Mouse (Mus musculus): ENCODE measurements around the gene Gfpt1.

The Gfpt1 gene

DNA sequence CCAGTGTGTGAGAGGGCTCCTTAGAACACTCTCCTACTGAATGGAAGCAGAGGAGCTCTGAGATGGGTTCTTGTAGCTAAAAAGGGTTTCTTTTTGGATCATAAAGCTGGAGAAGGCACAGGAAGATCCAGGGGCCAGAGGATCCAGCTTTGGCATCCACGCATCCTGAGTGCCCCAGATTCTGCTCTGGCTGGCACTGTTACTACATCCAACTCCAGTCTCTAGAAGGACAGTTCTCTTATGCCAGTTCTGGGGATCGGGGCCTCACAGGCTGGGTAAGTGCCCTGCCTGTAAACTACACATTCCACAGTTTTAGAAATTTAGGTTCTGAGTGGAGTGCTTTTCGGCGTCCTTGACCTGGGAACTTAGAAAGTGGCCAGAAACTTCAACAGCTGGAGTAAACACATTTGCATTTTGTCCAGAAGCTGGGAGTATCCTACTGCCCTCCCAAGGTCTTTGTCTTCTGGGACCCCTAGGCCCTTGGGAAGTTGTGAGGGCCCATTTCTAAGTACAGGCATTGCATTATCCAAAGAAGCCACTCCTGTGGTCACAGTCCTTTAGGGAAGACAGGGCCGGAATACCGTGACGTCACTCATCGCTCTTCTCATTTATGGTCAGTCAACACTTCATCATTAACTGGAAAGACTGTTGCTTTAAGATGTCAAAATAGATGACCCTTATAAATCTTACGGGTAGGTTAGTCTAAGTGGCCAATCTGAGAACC lies 57.8 kb downstream of the Gfpt1 start:
- DNase-seq (ENCODE audit: low spot score) = no peak

DNA sequence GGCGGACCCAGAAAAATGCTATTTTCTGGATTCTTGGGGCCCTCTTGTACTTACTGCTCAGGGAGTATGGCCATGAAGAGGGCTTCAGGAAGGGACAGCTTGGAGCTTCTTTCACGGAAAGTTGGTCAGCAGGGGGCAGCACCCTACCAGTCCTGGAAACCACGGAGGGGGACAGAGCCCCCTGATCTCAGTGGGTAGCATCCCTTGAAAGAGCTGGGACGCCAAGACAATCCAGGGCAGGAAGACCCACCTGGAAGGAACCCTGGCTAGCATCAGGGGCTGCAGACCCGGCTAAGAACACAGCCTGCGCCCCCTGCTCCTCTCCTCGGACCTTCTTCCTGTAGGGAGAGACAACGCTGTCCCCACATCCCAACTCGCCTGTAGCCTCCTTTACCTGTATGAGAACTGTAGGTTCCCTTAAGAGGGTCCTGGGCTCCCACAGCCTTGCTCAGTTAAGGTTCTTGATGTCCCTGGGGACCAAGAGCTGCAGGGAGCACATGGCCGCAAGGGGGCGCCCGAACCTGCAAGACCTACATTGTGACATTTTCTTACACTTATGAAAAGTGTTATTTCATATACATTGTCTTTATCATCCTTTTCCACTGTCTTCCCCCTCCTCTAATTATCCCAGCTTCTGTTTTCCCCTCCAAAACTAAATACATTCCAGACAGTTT lies 58.8 kb downstream of the Gfpt1 start:
- peak; percentile 78 for DNase-seq (ENCODE audit: low spot score)

DNA sequence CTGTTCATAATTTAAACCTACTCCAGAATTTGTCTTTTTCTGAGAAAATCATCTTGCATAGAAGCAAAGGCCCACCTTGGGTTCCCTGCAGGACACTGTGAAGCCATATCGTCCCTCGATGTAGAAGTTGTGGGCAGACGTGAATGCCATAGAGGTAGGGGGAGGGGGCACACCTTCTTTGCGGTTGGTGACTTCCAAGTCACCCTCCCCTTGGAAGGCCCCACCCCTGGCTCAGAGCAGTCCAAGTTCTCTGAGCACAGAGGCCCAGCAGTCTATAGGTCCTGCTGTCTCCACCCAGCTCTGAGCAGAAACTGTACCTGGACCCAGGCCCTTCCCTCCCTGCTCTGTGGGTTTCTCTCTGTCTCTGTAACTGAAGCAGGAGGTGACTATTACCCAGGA lies 59.3 kb downstream of the Gfpt1 start:
- DNase-seq (ENCODE audit: low spot score) = no peak

DNA sequence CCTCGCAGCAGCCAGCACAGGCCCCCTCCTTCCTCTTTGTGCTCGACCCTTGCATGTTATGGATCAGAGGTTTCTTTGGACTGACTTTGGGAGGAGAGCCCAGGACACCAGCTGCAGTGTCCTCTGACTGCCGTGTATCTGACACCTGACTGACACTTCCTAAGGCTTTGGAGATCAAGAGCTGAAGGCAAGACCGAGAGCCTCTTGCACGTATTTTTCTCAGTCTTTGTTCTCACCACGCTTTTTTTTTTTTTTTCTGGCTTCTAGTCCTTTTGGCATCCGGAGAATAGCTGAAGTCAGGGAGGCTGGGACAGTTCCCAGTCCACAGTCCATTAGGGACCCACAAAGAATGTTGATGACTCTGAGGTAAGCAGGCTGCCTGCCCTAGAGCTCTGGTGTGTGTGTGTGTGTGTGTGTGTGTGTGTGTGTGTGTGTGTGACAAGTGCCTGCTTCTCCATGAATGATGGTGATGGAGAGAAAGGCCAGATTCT lies 59.8 kb downstream of the Gfpt1 start:
- DNase-seq (ENCODE audit: low spot score) = no peak

DNA sequence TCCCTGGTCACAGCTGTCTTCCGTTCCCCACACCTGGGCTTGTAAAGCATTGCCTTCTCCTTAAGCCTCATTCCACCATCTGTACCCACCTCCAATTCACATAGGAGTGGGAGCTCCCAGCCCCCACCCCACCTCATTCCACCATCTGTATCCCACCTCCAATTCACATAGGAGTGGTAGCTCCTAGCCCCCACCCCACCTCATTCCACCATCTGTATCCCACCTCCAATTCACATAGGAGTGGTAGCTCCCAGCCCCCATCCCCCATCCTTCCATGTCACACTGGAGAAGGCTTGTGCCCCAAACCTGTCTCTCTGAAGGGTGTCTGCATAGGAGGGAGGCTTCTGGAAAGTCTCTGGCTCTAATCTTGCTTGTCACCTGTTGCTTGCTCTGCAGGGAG lies 60.7 kb downstream of the Gfpt1 start:
- no peak for DNase-seq (ENCODE audit: low spot score)

DNA sequence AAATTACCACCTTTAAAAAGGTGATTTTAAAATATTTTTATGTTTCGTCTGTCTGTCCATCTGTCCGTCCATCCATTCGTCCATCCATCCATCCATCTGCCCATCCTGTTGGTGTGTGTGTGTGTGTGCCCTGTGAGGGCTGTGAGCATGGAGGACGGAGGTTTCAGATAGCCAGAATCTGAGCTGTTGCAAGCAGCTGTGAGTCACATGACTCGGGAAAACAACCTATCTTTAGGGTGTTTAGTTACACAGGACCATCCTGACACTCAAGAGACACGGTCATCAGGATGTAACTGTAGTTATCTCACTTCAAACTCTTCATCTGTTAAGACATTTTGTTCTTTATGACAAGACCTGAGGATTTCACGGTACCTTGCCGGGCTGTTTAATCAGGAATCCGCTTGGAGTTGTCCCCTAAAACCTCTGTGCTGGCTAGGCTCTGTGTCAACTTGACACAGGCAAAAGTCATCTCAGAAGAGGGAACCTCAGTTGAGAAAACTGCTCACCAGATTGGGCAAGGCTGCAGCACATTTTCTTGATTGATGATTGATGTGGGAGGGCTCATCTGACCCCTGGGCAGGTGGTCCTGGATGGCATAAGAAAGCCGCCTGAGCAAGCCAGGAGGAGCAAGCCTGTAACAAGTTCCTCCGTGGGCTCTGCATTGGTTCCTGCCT lies 61.6 kb downstream of the Gfpt1 start, which contains the start of gene D6Ertd527e:
TSS of gene D6Ertd527e (plus strand) at position 624 of the 674 bp plus-strand sequence.
- DNase-seq (ENCODE audit: low spot score) = no peak

DNA sequence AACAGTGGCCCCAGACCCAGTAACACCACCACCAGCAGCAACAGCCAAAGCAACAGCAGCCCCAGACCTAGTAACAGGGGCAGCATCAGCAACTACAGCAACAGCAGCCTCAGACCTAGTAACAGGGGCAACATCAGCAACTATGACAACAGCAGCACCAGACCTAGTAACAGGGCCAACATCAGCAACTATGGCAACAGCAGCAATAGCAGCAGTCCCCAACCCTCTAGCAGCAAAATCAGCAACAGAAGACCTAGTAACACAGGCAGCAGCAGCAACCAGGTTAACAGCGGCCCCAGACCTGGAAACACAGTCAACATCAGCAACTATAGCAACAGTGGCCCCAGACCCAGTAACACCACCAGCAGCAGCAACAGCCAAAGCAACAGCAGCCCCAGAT lies 68.8 kb downstream of the Gfpt1 start:
- no peak for DNase-seq (ENCODE audit: low spot score)

DNA sequence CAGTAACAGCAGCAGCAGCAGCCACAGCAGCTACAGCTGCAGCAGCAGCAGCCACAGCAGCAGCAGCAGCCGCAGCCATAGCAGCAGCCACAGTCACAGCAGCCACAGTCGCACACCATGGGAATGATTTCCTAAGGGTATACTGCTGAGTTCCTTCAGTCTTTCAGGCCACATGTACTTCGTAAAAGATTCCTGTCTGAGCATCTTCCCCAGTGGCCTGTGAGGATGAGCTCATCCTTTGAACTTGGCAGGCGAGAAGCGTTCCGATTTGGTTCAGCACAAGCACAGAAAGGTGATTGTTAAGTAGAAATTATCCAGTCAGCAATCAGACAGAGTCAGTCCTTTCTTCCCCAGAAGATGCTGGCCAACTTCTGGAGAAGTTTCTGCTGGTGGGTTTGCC lies 69.5 kb downstream of the Gfpt1 start:
- DNase-seq (ENCODE audit: low spot score) = no peak

DNA sequence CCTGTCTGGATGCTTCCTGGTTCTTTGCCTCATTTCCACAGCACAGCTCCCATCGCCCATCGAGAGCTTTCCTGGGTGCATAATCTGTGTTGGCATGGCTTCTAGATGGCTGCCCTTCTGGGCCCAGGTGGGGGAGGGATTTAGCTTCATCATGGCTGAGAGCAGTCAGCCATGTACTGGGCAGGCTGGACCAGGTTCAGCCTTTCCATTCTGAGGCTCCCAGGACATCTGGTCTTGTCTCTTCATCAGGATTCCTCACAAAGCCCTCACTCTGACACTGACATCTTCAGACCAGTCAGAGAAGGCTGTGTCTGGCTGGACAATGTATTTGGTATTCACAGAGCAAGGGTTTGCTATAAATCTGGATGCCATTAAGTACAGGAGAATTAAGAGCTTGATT lies 73.3 kb downstream of the Gfpt1 start:
- no peak for DNase-seq (ENCODE audit: low spot score)

DNA sequence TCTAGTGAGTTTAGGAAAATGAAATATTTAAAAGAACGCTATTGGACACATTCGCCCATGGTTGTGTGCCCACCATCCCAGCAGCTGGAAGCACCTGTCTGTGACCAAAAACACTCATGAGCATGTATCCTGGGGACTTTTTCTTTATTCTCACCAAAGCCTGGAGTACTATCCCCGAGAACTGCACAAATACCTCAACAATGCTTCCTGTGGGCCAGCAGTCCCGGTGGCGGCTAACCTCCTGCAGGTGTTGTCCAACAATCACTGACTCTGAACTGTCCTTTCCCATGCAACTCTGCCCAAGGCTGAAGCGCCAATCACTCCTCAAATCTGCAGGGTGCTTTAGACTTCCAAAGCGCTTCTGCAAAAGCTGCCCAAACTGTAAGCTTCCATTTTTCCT lies 74.0 kb downstream of the Gfpt1 start:
- DNase-seq (ENCODE audit: low spot score) = no peak

DNA sequence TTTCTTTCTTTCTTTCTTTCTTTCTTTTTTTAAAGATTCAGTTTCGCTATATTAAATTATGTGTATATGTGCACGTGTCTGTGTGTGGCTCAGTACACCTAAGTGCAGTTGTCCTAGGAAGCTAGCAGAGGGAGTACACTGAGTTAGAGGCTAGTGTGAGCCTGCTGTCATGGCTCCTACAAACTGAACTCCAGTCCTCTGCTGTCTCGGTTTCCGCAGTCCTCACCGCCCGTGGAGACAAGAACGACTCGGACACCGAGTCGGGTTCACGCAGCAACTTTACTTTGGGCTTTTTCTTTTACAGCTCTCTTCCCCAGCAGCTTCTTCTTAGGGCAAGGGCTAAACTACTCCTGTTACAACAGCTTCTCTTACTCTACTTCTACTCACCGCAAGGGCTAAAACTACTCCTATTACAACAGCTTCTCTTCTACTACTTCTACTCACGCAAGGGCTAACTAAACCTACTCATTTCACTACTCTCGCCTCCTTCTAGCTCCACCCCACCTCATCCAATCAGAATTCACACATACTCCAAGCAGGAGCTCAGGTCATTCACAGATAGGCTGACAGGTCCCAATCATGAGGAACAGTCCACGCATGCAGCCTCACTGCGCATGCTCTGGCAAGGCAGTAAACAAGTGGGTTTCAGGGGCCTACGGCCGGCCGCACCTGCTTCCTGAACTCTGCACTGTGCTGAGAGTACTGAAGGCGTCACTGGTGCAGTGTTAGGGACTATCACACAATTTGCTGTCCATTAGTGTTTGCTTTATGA lies 76.6 kb downstream of the Gfpt1 start:
- DNase-seq (ENCODE audit: low spot score) = no peak

DNA sequence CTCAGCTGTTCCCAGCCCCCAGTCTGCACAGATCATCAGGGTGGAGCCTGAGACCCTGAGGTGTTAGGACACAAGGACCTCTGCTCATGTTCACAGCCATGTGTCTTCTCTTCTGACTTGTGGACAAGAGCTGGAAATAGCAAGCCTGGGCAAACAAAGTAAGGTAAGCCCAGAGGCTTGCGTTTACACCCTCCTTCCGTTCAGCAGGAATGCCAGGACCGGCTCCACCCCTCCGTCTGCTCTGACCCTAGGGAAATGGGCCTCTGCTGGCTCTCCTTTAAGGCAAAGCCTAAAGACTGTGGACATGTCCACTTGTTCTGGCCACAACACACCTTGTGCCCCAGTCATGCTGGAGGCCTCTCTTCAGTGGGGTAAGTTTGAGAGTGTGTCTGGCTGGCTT lies 77.3 kb downstream of the Gfpt1 start:
- no peak for DNase-seq (ENCODE audit: low spot score)

DNA sequence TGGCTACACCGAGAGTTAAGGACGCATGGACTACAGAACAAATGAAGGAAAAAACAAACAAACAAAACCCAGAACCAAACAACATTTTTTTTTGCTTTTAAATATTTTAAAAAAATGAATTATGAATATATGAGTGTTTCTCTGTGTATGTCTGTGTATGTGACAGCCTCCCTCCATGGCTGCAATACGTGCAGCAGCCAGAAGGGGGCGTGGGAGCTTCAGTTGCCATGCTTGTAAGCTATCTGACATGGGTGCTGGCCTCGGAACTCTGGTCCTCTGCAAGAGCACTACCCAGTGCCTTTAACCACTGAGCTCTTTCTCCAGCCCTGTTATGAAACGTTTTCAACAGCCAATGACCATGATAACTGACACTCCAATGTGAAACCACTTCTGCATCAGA lies 78.0 kb downstream of the Gfpt1 start:
- peak; percentile 23 for DNase-seq (ENCODE audit: low spot score)

DNA sequence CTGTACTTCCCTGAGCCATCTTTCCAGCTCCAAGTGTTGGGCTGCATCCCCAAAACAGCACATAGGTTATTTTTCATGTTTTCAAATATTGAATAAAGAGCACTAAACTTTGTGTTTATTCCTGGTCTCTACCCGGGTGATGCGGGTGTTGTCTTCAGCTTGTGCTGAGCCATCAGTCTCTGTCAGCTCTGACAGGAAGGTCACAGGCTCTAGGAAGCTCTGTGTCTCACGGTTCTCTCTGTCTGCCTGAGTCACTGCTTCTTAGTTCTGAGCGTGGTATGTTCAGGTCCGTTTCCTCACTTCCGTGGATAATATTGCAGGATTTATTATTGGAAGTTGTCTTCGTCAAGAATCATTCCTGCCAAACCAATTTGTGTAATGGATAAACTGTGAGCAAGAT lies 79.3 kb downstream of the Gfpt1 start:
- DNase-seq (ENCODE audit: low spot score) = no peak

DNA sequence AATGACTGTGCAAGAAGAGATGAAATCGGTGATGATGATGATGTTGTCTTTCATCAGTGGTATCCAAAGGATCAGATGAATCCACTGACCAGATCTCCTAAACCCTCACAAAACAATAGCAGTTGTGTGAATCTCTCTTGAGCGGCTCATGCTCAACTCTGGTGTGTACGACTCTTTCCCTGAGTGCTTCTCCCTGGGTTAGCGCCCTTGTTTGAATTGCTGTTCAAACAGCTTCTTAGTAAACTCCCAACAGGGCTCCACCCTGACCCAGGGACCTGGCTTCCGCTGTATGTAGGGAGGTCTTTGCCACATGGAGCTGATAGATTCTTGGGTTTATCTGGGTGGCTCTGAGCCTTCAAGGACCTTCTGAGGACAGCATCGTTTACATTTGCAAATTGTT lies 80.8 kb downstream of the Gfpt1 start:
- no peak for DNase-seq (ENCODE audit: low spot score)

DNA sequence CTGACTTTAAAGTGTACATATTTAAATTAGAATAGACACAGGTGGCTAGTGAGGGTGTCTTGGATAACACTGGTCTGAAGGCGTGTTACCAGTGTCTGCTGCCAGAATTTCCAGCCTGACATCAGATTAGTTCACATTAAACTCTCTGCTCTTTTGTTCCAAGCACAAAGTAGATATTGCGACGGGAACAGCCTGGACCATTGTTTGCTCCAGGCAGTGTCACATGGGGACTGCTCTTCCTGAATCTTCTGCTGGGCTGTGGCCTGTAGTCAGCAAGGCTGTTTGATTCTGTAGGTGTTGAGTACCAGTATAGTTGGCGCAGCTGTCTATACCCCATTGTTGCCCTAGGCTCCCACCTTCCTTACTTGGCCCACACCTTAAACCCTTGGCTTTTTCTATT lies 81.3 kb downstream of the Gfpt1 start:
- DNase-seq (ENCODE audit: low spot score) = no peak

DNA sequence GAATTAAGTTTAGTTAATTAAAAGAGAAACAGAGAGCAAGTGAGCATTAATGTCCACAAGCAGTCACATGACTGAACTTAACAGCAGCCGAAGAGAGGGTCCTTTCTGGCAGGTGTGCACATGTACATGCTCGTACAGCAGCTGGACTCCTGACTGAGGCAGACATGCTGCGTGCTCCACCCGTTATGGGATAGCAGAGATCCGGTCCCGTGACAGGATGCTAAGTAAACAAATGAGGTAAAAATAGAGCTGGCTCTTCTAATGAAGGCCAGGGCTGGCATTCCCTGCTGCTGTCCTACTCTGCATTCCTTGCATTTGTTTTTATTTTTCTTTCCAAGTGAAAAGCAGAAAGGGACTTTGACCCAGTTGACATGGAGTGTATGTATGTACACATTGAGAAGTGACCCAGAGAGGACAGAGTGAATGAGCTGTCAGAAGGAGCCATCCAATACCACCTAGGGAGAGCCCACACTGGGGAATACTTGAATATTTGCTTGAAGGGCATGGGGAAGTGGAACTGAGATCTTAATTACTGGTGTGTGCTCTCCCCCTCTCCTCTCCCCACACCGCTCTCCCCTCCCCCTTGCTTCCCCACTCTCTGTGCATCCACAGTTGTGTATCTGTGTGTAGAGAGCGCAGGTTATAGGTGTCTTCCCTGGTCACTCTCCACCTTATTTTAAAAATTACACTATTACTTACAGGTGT lies 84.6 kb downstream of the Gfpt1 start:
- DNase-seq (ENCODE audit: low spot score) = no peak

DNA sequence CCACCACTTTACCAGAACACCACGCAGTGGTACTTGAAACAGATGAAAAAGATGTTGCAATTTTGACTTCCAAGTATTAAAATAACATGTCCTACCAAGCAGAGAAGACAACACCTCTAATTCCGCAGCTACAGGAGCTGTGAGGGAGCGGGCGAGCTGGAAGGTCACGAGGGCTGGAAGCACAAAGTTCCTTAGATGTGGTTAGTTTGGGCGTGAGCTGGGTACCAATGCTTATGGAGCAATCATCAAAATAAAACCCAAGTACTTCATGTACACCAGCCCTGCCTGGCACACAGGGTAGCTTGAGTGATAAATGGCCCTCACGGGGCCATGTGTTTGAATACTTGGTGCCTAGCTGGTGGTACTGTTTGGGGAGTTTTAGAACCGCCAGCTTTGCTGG lies 87.2 kb downstream of the Gfpt1 start:
- no peak for DNase-seq (ENCODE audit: low spot score)

DNA sequence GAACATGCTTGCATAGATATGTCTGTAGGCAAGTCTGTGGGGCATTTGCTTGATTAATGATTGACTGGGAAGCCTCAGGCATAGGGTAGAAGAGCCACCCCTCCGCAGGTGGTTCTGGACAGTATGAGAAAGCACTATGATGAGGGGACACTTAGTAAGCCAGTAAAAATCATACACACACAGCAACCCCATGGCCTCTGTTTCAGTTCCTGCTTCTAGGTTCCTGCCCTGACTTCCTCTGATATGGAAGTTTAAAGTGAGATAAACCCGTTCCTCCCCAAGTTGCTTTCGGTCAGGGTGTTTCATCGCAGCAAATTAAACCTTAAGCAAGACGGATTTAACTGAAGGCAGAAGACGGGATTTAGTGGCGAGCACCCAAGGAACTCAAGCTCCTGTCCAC lies 88.0 kb downstream of the Gfpt1 start:
- no peak for DNase-seq (ENCODE audit: low spot score)

DNA sequence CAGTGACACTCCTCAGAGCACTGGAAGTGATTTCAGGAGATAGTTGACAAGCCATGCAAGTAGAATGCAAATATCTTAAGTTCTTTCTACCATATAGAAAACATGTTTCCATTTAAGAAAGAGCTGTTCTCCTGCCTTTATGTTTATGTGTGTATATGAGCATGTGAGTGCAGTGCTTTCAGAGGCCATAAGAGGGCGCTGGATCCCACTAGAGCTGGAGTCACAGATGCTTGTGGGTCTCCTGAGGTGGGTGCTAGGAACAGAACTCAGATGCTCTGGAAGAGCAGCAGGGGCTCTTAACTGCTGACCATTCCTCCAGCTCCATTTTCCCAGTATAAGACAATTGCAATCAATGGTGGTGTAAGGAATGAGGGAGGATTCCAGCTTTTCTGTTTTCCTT lies 88.4 kb downstream of the Gfpt1 start:
- no peak for DNase-seq (ENCODE audit: low spot score)

DNA sequence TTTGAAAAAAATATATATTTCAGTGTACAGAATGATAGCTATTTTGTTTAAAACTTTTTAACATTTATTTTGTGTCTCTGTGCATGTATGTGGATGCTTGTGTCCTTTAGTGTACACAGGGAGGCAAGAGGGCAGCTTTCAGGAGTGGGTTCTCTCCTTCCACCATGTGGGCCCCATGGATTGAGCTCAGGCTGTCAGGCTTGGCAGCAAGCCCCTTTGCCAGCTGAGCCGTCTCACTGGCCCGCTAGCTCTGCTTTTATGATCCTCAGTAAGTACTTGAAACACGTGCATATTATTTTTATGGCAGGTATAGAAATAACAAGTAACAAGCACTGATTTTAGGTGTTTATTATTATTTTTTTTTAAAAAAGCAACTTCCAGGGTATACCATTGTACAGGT lies 90.9 kb downstream of the Gfpt1 start:
- DNase-seq (ENCODE audit: low spot score) = no peak
